Mouse (Mus musculus) hindbrain, embryonic 15.5 days (tissue): ENCODE results near the gene Mapk3. TPM values are rescaled to one million over a fixed set of nuclear protein-coding genes. Genes with fewer than 3 reads are reported as not detected.
A peak's percentile ranks its signal among the peaks of the same experiment; 100 is the strongest.

ENCODE experiments used
- ATAC-seq: fragments of 200-750 bp; cut with Nextera tagmentation; 2 replicates; pipeline ENCODE4 v1.8.0; 2017; ENCODE audit warnings: low read depth, moderate number of reproducible peaks, moderate TSS enrichment; ENCODE audit not compliant: low FRiP score
- H3K27ac ChIP-seq: fragments of 300-500 bp; sonication (generic); replicated peaks from 2 replicates; pipeline ENCODE4 v1.5.1; 2015; ENCODE audit warnings: mild to moderate bottlenecking, inconsistent platforms
- H3K27me3 ChIP-seq: fragments of 300-500 bp; sonication (generic); 2 replicates; pipeline ENCODE4 v1.6.1; 2015; ENCODE audit warnings: control low read depth, inconsistent platforms
- H3K36me3 ChIP-seq: fragments of 300-500 bp; sonication (generic); 2 replicates; pipeline ENCODE4 v1.6.1; 2015; ENCODE audit warnings: control low read depth, inconsistent platforms
- H3K4me1 ChIP-seq: fragments of 300-500 bp; sonication (generic); replicated peaks from 2 replicates; pipeline ENCODE4 v1.6.1; 2015; ENCODE audit warnings: control low read depth, inconsistent platforms
- H3K4me2 ChIP-seq: fragments of 300-500 bp; sonication (generic); 2 replicates; pipeline ENCODE4 v1.6.1; 2015; ENCODE audit warnings: moderate library complexity, mild to moderate bottlenecking, inconsistent platforms
- H3K4me3 ChIP-seq: fragments of 300-500 bp; sonication (generic); 2 replicates; pipeline ENCODE4 v1.5.1; 2015; ENCODE audit warnings: mild to moderate bottlenecking, inconsistent platforms
- H3K9ac ChIP-seq: fragments of 300-500 bp; sonication (generic); 2 replicates; pipeline ENCODE4 v1.6.1; 2015; ENCODE audit warnings: inconsistent platforms
- H3K9me3 ChIP-seq: fragments of 300-500 bp; sonication (generic); 2 replicates; pipeline ENCODE4 v1.6.1; 2016; ENCODE audit warnings: control low read depth, inconsistent platforms
- WGBS: fragments of 180-500 bp; shearing (Covaris S2); methylation state at CpG from one replicate; pipeline ENCODE4 v1.1.7; 2015; 5-methylcytosine and 5-hydroxymethylcytosine counted together
- polyA plus RNA-seq: library from polyadenylated mRNA; unstranded; fragments of >200 nt; fragmentation: Nextera tagmentation; extraction: Ambion mirVana; gene quantifications from 2 replicates; pipeline ENCODE4 v1.2.1, GENCODE M21; 2015

The Mapk3 gene
- polyA plus RNA-seq, 1 experiment from 2014 or later = 115 TPM

DNA sequence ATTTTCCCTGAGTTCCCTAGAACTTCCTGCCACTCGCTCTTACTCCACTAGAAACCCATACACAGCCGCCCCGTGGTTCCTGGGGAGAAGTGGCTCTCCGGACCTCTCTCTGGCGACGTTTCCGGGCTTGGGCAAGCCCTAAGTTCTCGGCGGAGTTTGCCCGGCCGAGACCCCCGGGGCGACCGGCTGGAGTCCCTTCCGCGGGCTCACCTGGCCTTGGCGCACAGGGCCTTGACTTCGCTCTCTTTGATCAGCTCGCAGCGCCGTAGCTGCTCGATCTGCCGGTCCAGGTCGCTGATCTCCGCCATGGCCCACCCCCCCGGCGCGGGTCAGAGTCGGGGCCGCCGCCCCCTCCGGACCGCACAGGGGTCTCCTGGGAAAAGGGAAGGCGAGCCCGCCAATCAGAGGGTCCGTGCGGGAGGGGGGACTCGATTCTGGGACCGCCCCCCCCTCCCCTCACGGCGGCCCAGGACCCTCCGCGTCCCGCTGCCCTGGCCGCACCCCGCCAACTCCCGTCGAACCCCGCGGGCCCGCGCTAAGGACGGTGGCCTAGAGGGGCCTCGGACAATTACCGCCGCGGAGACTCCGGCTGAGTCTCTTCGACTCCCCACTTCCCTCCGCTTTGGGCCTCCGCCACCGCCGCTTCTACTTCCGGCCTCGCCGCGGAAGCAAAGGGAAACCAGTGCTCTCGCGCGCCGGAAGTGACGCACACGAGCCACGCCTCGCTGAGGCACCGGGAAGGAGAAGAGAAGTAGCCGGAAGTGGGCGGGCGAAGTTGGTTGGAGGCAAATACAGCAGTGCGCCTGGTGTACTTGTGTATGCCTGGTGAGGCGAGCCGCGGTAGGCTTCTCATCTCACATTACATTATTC, 32.7 kb downstream of the Mapk3 start, which contains the start of gene Ppp4c:
Gene Ppp4c (minus strand): TSS at position 646 of the 870 bp plus-strand sequence.
- H3K4me1 ChIP-seq = peaks cover 48% of the 10 kb centered on the region
- peak within 1 kb of the TSS; percentile 79 for H3K9ac ChIP-seq
- peak within 1 kb of the TSS; percentile 81 for H3K4me3 ChIP-seq
- H3K27ac ChIP-seq = peak within 1 kb of the TSS; percentile 92
- H3K9me3 ChIP-seq = no peaks in the 10 kb centered on the region
- peaks cover 55% of the 10 kb centered on the region for H3K36me3 ChIP-seq
- H3K4me2 ChIP-seq = peak within 1 kb of the TSS; percentile 83
- peak; percentile 94 for ATAC-seq
- no peaks in the 10 kb centered on the region for H3K27me3 ChIP-seq
- WGBS = under 1% methylated on average over 69 of the region's 83 CpGs

GRCm38 (mm10) chr7:126792721-126793443, 33.5 kb downstream of the Mapk3 start:
- no peaks in the 10 kb centered on the region for H3K27me3 ChIP-seq
- H3K4me2 ChIP-seq = peak overlapping the region; percentile 83
- peak overlapping the region; percentile 81 for H3K4me3 ChIP-seq
- H3K9ac ChIP-seq = peak overlapping the region; percentile 26
- H3K36me3 ChIP-seq = peaks cover 47% of the 10 kb centered on the region
- WGBS = 26% methylated on average over 11 of the region's 11 CpGs
- peak overlapping the region; percentile 92 for H3K27ac ChIP-seq
- ATAC-seq = peak; percentile 25; the same call in 1 of the 2 replicates
- no peaks in the 10 kb centered on the region for H3K9me3 ChIP-seq
- peaks cover 56% of the 10 kb centered on the region for H3K4me1 ChIP-seq

- Histone ChIP-seq H3K9me3 (no peaks in the 10 kb centered on the region), H3K27ac (no peak overlapping the region), H3K36me3 (peaks cover 39% of the 10 kb centered on the region), H3K4me2 (no peak overlapping the region), H3K9ac (no peak overlapping the region), H3K4me1 (peaks cover 59% of the 10 kb centered on the region), H3K4me3 (no peak overlapping the region), H3K27me3 (no peaks in the 10 kb centered on the region)
- ATAC-seq = no peak
- WGBS = 78% methylated on average over 4 of the region's 4 CpGs
Observed at GRCm38 (mm10) chr7:126793456-126794270, 34.3 kb downstream of the Mapk3 start.

DNA sequence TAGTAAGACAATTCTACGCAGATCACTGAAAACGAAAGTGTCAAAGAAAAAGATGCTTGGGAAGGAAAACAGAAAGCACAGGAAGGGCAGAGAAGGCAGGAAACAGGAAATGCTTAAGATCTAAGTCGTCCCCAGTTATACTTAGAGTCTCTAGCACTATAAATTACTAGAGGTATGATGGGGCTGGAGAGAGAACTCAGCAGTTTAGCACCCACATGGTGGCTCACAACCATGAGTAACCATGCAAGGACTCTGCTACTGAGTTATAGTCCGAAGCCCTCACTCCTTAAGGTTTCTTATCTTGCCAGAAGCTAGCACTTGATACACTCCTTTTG, 34.8 kb downstream of the Mapk3 start:
- Histone ChIP-seq H3K27ac (no peak overlapping the region), H3K4me1 (peaks cover 59% of the 10 kb centered on the region)
- 74% methylated on average over 4 of the region's 4 CpGs for WGBS

GRCm38 (mm10) chr7:126795387-126796317, 36.3 kb downstream of the Mapk3 start:
- Histone ChIP-seq H3K36me3 (peaks cover 26% of the 10 kb centered on the region), H3K9ac (no peak overlapping the region), H3K27me3 (no peaks in the 10 kb centered on the region), H3K4me3 (no peak overlapping the region), H3K4me1 (peaks cover 57% of the 10 kb centered on the region), H3K4me2 (no peak overlapping the region), H3K27ac (0 out of 2 replicates have a peak overlapping the region, but pooled peaks have one; percentile 2), H3K9me3 (no peaks in the 10 kb centered on the region)
- 74% methylated on average over 16 of the region's 16 CpGs for WGBS
- no peak for ATAC-seq

More for the DNA sequence above, 34.8 kb downstream of the Mapk3 start:
- Histone ChIP-seq H3K36me3 (peaks cover 34% of the 10 kb centered on the region), H3K27me3 (no peaks in the 10 kb centered on the region), H3K9me3 (no peaks in the 10 kb centered on the region), H3K9ac (no peak overlapping the region), H3K4me2 (no peak overlapping the region), H3K4me3 (no peak overlapping the region)
- ATAC-seq = no peak

DNA sequence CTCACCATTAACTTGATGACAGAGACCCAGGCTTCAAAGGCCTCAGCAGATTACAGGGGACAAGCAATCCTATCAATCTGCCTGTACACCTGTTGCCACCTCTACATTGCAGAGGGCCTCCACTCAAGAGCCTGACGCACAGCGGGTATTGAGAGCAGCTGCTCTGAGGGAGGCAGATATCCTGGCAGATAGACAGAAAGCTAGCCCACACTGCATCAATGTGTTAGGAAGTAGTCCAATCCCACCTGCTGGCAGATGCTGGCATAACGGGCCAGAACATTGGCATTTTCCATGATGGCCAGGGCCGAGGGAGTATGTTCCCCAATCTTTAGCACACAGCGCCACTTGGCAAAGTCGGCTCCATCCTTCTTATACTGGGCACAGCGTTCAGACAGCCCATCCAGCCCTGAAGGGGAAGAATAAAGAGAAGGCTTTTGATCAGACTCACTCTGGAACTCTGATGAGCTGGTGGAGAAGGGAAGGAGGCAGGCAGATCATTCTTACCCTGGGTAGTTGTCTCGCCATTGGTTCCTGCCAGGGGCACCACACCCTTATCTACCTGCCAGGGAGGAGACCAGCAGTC, 37.0 kb downstream of the Mapk3 start:
- H3K27ac ChIP-seq = 0 out of 2 replicates have a peak overlapping the region, but pooled peaks have one; percentile 2
- peaks cover 51% of the 10 kb centered on the region for H3K4me1 ChIP-seq
- H3K36me3 ChIP-seq = peaks cover 26% of the 10 kb centered on the region
- peak overlapping the region; percentile 82 for H3K4me2 ChIP-seq
- H3K4me3 ChIP-seq = peak overlapping the region; percentile 69
- no peaks in the 10 kb centered on the region for H3K27me3 ChIP-seq
- no peaks in the 10 kb centered on the region for H3K9me3 ChIP-seq
- WGBS = 64% methylated on average over 8 of the region's 8 CpGs
- ATAC-seq = no peak
- H3K9ac ChIP-seq = 0 out of 2 replicates have a peak overlapping the region, but pooled peaks have one; percentile 76

- peak within 1 kb of the TSS; percentile 76 for H3K9ac ChIP-seq
- ATAC-seq = no peak
- peaks cover 47% of the 10 kb centered on the region for H3K4me1 ChIP-seq
- H3K4me3 ChIP-seq = peak within 1 kb of the TSS; percentile 69
- peak within 1 kb of the TSS; percentile 88 for H3K27ac ChIP-seq
- peak within 1 kb of the TSS; percentile 82 for H3K4me2 ChIP-seq
- H3K36me3 ChIP-seq = peaks cover 26% of the 10 kb centered on the region
- no peaks in the 10 kb centered on the region for H3K27me3 ChIP-seq
- no peaks in the 10 kb centered on the region for H3K9me3 ChIP-seq
- 17% methylated on average over 21 of the region's 21 CpGs for WGBS
Observed at GRCm38 (mm10) chr7:126797411-126798126, 38.2 kb downstream of the Mapk3 start, which contains the start of gene Fam57b. Gene Fam57b (plus strand): TSS chr7:126797668.

- Histone ChIP-seq H3K4me1 (peaks cover 40% of the 10 kb centered on the region), H3K36me3 (peaks cover 26% of the 10 kb centered on the region), H3K9ac (peak overlapping the region; percentile 76), H3K4me3 (peak overlapping the region; percentile 69), H3K4me2 (peak overlapping the region; percentile 82), H3K27me3 (no peaks in the 10 kb centered on the region), H3K9me3 (no peaks in the 10 kb centered on the region), H3K27ac (peak overlapping the region; percentile 88)
- under 1% methylated on average over 40 of the region's 40 CpGs for WGBS
- no peak for ATAC-seq
Observed at GRCm38 (mm10) chr7:126798127-126799049, 39.0 kb downstream of the Mapk3 start.

GRCm38 (mm10) chr7:126799050-126799467, 39.7 kb downstream of the Mapk3 start:
- Histone ChIP-seq H3K4me1 (peaks cover 40% of the 10 kb centered on the region), H3K9ac (peak overlapping the region; percentile 76), H3K27me3 (no peaks in the 10 kb centered on the region), H3K4me2 (peak overlapping the region; percentile 82), H3K36me3 (peaks cover 24% of the 10 kb centered on the region), H3K27ac (peak overlapping the region; percentile 88), H3K4me3 (peak overlapping the region; percentile 69), H3K9me3 (no peaks in the 10 kb centered on the region)
- ATAC-seq = peak; percentile 97
- WGBS = under 1% methylated on average over 34 of the region's 36 CpGs
